8 mouse cellular contexts compared by ENCODE assay signal in genomic region chr1:170554939-170555293, GRCm38 (mm10). TPM values are rescaled to one million over a fixed set of nuclear protein-coding genes. Genes with fewer than 3 reads are reported as not detected.
A peak's percentile ranks its signal among the peaks of the same experiment; 100 is the strongest.
DNase-seq lines count a peak whose midpoint lies in the region; ATAC-seq and TF ChIP-seq lines count a peak whose summit lies in the region.

No protein-coding gene starts in this region.

- H3K36me3 ChIP-seq in midbrain, postnatal 0 days (ENCODE audit: insufficient read depth, low read length): no peaks in the 10 kb centered on the region
- no peaks in the 10 kb centered on the region for H3K36me3 ChIP-seq in midbrain, embryonic 13.5 days
- H3K36me3 ChIP-seq in heart, embryonic 13.5 days: 0 out of 2 replicates have a peak, but pooled peaks cover 6% of the 10 kb centered on the region
- H3K36me3 ChIP-seq in megakaryocyte, embryonic 14.5 days (replicated peaks; ENCODE audit: low read length): peaks cover 52% of the 10 kb centered on the region

- WGBS in midbrain, postnatal 0 days: 71% methylated on average over 3 of the region's 3 CpGs
- WGBS in midbrain, embryonic 13.5 days: 81% methylated on average over 3 of the region's 3 CpGs
- WGBS in heart, embryonic 13.5 days: 14% methylated on average over 3 of the region's 3 CpGs

- H3K4me3 ChIP-seq in midbrain, postnatal 0 days (ENCODE audit: low read depth, low read length): no peak overlapping the region
- no peak overlapping the region for H3K4me3 ChIP-seq in midbrain, embryonic 13.5 days (replicated peaks)
- no peak overlapping the region for H3K4me3 ChIP-seq in heart, embryonic 13.5 days
- H3K4me3 ChIP-seq in megakaryocyte, embryonic 14.5 days (replicated peaks): peak overlapping the region; percentile 48

- ATAC-seq in midbrain, postnatal 0 days (ENCODE audit: low FRiP score): no peak
- no peak for ATAC-seq in midbrain, embryonic 13.5 days
- ATAC-seq in erythroblast, adult 5-6 weeks (replicated peaks; ENCODE audit: low FRiP score, poor library complexity, severe bottlenecking): peak; percentile 84
- peak; percentile 66 for ATAC-seq in heart, embryonic 13.5 days (ENCODE audit: extremely low read depth, insufficient number of reproducible peaks, low FRiP score, low TSS enrichment)

- H3K4me1 ChIP-seq in midbrain, postnatal 0 days (ENCODE audit: insufficient read depth, low read length): peaks cover 4% of the 10 kb centered on the region; the same call in 1 of the 2 replicates
- H3K4me1 ChIP-seq in midbrain, embryonic 13.5 days (replicated peaks): no peaks in the 10 kb centered on the region
- H3K4me1 ChIP-seq in heart, embryonic 13.5 days: peaks cover 55% of the 10 kb centered on the region
- H3K4me1 ChIP-seq in megakaryocyte, embryonic 14.5 days: peaks cover 70% of the 10 kb centered on the region

- H3K9me3 ChIP-seq in midbrain, postnatal 0 days (ENCODE audit: low read length): peaks cover 4% of the 10 kb centered on the region; the same call in 1 of the 2 replicates
- H3K9me3 ChIP-seq in midbrain, embryonic 13.5 days: no peaks in the 10 kb centered on the region
- H3K9me3 ChIP-seq in heart, embryonic 13.5 days: no peaks in the 10 kb centered on the region
- H3K9me3 ChIP-seq in megakaryocyte, embryonic 14.5 days: peaks cover 9% of the 10 kb centered on the region

- H3K27me3 ChIP-seq in midbrain, postnatal 0 days (ENCODE audit: insufficient read depth, low read length): no peaks in the 10 kb centered on the region
- H3K27me3 ChIP-seq in midbrain, embryonic 13.5 days: no peaks in the 10 kb centered on the region
- H3K27me3 ChIP-seq in heart, embryonic 13.5 days (replicated peaks): no peaks in the 10 kb centered on the region
- no peaks in the 10 kb centered on the region for H3K27me3 ChIP-seq in megakaryocyte, embryonic 14.5 days (replicated peaks)

- no peak overlapping the region for H3K9ac ChIP-seq in midbrain, postnatal 0 days (replicated peaks; ENCODE audit: low read length, poor library complexity, severe bottlenecking)
- no peak overlapping the region for H3K9ac ChIP-seq in midbrain, embryonic 13.5 days (replicated peaks)
- no peak overlapping the region for H3K9ac ChIP-seq in heart, embryonic 13.5 days

- peak; percentile 33 for DNase-seq in midbrain, postnatal 0 days (ENCODE audit: low spot score)
- peak; percentile 63 to 81 for DNase-seq in layer of hippocampus, postnatal 25 days (ENCODE audit: extremely low spot score in 1 of 2, low spot score in 1 of 2)
- peak; percentile 34 for DNase-seq in urinary bladder, postnatal 10 days (ENCODE audit: low spot score)
- no peak for DNase-seq in MN1 (ENCODE audit: low spot score)

- no peak overlapping the region for H3K4me2 ChIP-seq in midbrain, postnatal 0 days (ENCODE audit: low read depth, low read length, poor library complexity, severe bottlenecking)
- no peak overlapping the region for H3K4me2 ChIP-seq in midbrain, embryonic 13.5 days (replicated peaks)
- peak overlapping the region; percentile 10; the same call in 1 of the 2 replicates for H3K4me2 ChIP-seq in heart, embryonic 13.5 days

- no peak for TF ChIP-seq CTCF in midbrain, postnatal 0 days (IDR thresholded peaks at IDR 0.05)

- H3K27ac ChIP-seq in midbrain, postnatal 0 days (ENCODE audit: low read depth, low read length): no peak overlapping the region
- no peak overlapping the region for H3K27ac ChIP-seq in midbrain, embryonic 13.5 days
- H3K27ac ChIP-seq in heart, embryonic 13.5 days (replicated peaks): peak overlapping the region; percentile 71

RNA-seq across cellular contexts. Expression of gene Nos1ap, which starts 34.7 kb away (rescaled TPM):
- total RNA-seq in midbrain, postnatal 0 days (2014; rRNA removed): 8.8 and 24.0 TPM in 2 replicates
- polyA plus RNA-seq in midbrain, postnatal 0 days (2015; fragmentation: Nextera tagmentation; extraction: Ambion mirVana): 12.3 and 18.4 TPM in 2 replicates
- polyA plus RNA-seq in midbrain, embryonic 13.5 days (2015; fragmentation: Nextera tagmentation; extraction: Ambion mirVana): 16.4 and 17.2 TPM in 2 replicates
- 23.4 and 25.4 TPM in 2 replicates for total RNA-seq in erythroblast, adult 5-6 weeks (2015; ENCODE audit: low replicate concordance)
- 22.6 and 26.9 TPM in 2 replicates for total RNA-seq in erythroblast, adult 5-6 weeks (2017; ENCODE audit: low replicate concordance)
- 17.9 and 21.2 TPM in 2 replicates for polyA plus RNA-seq in heart, embryonic 13.5 days (2015; fragmentation: Nextera tagmentation; extraction: Ambion mirVana)
- total RNA-seq in layer of hippocampus, postnatal 25 days (2021): 100 to 1,000 TPM; 166 to 204 TPM
- polyA plus RNA-seq in megakaryocyte, embryonic 14.5 days (2012; ENCODE audit: insufficient read depth, low replicate concordance): 9.9 and 28.1 TPM in 2 replicates

Comparison
In these comparisons a context has a peak if more than half of its experiments do, and no peak if none do; other contexts are left out.
1. ATAC-seq: peak in erythroblast, adult 5-6 weeks (single experiment) and heart, embryonic 13.5 days (single experiment); none in midbrain, postnatal 0 days (single experiment) and midbrain, embryonic 13.5 days (single experiment).